Mouse (Mus musculus): ENCODE data around the gene Ttc25.

GRCm38 (mm10) chr11:100577852-100578599, 32.6 kb downstream of the Ttc25 start:
- TF ChIP-seq GATA1 (IDR thresholded peaks at IDR 0.05; ENCODE audit: low read length) (no peak), TAL1 (IDR thresholded peaks at IDR 0.05; ENCODE audit: low read length) (no peak)

Measured in erythroblast, embryonic 14.5 days (primary cell).